Mouse (Mus musculus) testis, adult 2 months (tissue): ENCODE data around the gene Nek2.

ENCODE experiments used
- CTCF ChIP-seq: fragments of 200-500 bp; IDR thresholded peaks from 2 replicates; pipeline ENCODE4 v1.5.1; 2012; ENCODE audit warnings: low read depth, mild to moderate bottlenecking, inconsistent platforms, low read length, moderate library complexity; ENCODE audit not compliant: control insufficient read depth, insufficient read depth, insufficient replicate concordance
- POLR2A ChIP-seq: fragments of 200-500 bp; IDR thresholded peaks from 2 replicates; pipeline ENCODE4 v1.6.1; 2012; ENCODE audit warnings: low read depth, mild to moderate bottlenecking, inconsistent platforms, low read length, moderate library complexity; ENCODE audit not compliant: control insufficient read depth

- TF ChIP-seq POLR2A (no peak), CTCF (no peak)
Observed at GRCm38 (mm10) chr1:191816596-191816995, 4.6 kb upstream of the Nek2 start.
